Mouse (Mus musculus): ENCODE measurements around the gene Olfr312. TPM values are rescaled to one million over a fixed set of nuclear protein-coding genes. Genes with fewer than 3 reads are reported as not detected.

Gene Olfr312
- polyA plus RNA-seq, 1 experiment from 2014 or later, result not detected

DNA sequence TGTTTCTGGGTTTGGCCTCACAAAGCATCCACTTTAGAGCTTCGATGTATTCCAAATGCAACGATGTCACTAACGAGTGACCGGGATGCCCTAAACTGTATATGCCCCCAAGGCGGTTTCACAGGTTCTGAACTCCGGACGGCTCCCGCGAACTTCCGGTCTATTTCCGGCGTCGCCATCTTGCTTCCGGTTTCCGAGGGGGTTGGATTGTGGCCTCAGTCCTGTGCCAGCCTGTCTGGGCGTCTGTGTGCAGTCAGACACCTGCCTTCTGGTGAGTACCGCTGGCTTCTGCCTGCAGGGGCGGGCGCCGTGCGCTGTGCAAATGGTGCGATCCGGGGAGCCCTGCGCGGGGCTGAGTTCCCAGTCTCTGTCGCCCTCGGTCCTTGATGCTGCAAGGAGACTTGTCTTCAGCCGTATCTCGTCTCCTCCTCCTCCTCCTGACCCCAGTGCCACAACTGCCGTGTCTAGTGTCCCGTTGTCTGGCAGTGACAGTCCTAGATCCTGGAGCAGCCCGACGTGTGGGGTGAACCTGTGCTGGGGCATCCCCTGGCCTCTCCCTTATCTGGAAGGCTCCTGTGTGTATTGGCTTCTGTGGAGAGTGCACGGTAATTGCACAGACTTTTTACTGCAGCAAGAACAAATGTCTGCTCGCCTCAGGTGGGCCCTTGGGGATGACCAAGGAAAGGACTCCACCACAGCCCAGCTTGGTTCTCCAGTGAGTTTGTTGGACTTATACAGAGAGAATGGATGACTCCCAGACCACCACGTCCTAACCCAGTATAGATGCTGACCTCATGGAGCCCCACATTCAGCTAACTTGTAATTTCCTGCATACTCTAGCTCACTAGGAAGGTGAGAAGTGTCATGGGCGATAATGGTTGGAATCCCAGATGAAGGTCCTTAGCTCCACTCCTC lies 38.3 kb downstream of the Olfr312 start, which contains the start of gene 2810021J22Rik:
Gene 2810021J22Rik (plus strand): TSS at position 178 of the 915 bp plus-strand sequence.
- Histone ChIP-seq H3K27ac (replicated peaks) (peak within 1 kb of the TSS; percentile 83), H3K4me2 (replicated peaks) (peak within 1 kb of the TSS; percentile 66), H3K4me1 (peaks cover 13% of the 10 kb centered on the region), H3K9ac (replicated peaks) (peak within 1 kb of the TSS; percentile 87), H3K27me3 (no peaks in the 10 kb centered on the region), H3K4me3 (peak within 1 kb of the TSS; percentile 81), H3K9me3 (no peaks in the 10 kb centered on the region), H3K36me3 (peaks cover 15% of the 10 kb centered on the region; the same call in 1 of the 2 replicates)
- 7% methylated on average over 37 of the region's 37 CpGs for WGBS
- peak; percentile 88 for ATAC-seq (ENCODE audit: low FRiP score, low read depth)

DNA sequence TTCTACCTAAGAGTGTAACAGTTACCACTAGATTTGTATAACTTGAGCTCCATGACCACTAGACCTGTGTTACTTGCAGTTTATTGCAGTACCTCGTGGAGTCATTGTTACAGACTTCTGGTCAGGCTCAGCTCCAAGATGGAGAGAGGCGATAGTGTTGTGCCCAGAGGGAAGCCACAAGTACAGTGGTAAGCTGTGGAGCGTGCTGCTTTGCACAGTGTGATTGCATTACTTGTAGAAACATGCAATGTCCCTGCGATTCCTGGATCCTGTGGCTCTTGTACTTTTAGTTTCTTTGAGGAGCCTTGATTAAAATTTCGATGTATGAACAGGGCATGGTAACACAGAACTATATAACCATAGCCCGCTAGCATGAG lies 38.9 kb downstream of the Olfr312 start:
- Histone ChIP-seq H3K9me3 (no peaks in the 10 kb centered on the region), H3K36me3 (peaks cover 15% of the 10 kb centered on the region; the same call in 1 of the 2 replicates), H3K4me3 (peak overlapping the region; percentile 81), H3K4me2 (replicated peaks) (peak overlapping the region; percentile 66), H3K4me1 (peaks cover 13% of the 10 kb centered on the region), H3K27ac (replicated peaks) (no peak overlapping the region; the same call in 1 of the 2 replicates), H3K9ac (replicated peaks) (peak overlapping the region; percentile 87; the same call in 1 of the 2 replicates), H3K27me3 (no peaks in the 10 kb centered on the region)
- no peak for ATAC-seq (ENCODE audit: low FRiP score, low read depth)
- 86% methylated on average over 6 of the region's 6 CpGs for WGBS

DNA sequence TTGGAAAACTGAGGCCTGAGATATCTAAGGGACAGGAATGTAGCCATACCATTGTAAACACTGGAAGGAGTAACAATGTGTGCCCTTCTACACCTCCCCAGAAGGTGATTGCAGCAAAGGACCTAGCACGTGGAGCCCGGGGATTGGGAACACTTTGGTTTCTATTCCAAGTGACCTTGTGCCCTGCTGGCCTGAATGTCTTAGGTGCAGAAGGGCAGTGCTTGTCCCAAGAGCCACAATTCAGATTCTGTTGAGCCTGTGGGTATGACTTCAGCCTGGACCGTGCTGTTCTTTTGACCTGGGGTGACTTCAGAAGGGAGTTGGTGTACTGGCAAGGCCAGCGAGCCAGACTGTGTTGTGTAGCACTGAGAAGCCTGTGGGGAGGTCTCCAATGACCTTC lies 41.9 kb downstream of the Olfr312 start:
- Histone ChIP-seq H3K27ac (replicated peaks) (no peak overlapping the region), H3K36me3 (peaks cover 18% of the 10 kb centered on the region; the same call in 1 of the 2 replicates), H3K4me1 (peaks cover 13% of the 10 kb centered on the region), H3K27me3 (no peaks in the 10 kb centered on the region), H3K9ac (replicated peaks) (no peak overlapping the region), H3K4me3 (no peak overlapping the region), H3K9me3 (no peaks in the 10 kb centered on the region), H3K4me2 (replicated peaks) (no peak overlapping the region)
- WGBS, result 92% methylated on average over 4 of the region's 4 CpGs
- no peak for ATAC-seq (ENCODE audit: low FRiP score, low read depth)

DNA sequence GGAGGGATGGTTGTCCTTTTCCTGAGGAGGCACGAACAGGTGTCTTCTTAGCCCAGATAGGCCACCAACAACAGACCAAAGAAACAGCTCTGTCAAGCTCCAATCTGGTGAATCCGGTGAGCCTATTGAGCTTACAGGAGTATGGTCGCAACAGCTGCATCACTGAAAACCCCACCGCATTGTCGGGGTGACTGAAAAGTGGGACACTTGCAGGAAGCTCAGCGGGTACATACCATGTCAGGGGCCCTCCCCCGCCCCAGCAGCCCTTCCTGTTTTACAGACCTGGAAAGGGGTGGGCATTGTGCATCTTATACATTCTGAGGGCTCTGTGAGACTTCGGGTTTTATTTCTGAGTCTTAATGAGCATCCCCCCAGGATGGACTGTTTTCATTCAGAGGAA lies 54.7 kb downstream of the Olfr312 start:
- Histone ChIP-seq H3K36me3 (peaks cover 47% of the 10 kb centered on the region), H3K27ac (replicated peaks) (no peak overlapping the region), H3K27me3 (no peaks in the 10 kb centered on the region), H3K4me1 (no peaks in the 10 kb centered on the region), H3K9ac (replicated peaks) (no peak overlapping the region), H3K4me3 (no peak overlapping the region), H3K9me3 (no peaks in the 10 kb centered on the region), H3K4me2 (replicated peaks) (no peak overlapping the region)
- WGBS, result 90% methylated on average over 8 of the region's 8 CpGs
- no peak for ATAC-seq (ENCODE audit: low FRiP score, low read depth)

Other genes starting within 250 kb of the Olfr312 start
- gene Olfr324, start 234.1 kb upstream of the Olfr312 start, polyA plus RNA-seq (2016; fragmentation: Nextera tagmentation; extraction: Ambion mirVana), result not detected in 2 replicates
- gene 2210407C18Rik, start 213.2 kb upstream of the Olfr312 start, polyA plus RNA-seq (2016; fragmentation: Nextera tagmentation; extraction: Ambion mirVana), result not detected in 2 replicates
- gene Olfr323, start 198.7 kb upstream of the Olfr312 start, polyA plus RNA-seq (2016; fragmentation: Nextera tagmentation; extraction: Ambion mirVana), result not detected in 2 replicates
- gene Trim58, start 188.8 kb upstream of the Olfr312 start, polyA plus RNA-seq (2016; fragmentation: Nextera tagmentation; extraction: Ambion mirVana), result 0.13 and 0.28 TPM in 2 replicates
- gene Olfr322, start 170.5 kb upstream of the Olfr312 start, polyA plus RNA-seq (2016; fragmentation: Nextera tagmentation; extraction: Ambion mirVana), result not detected in 2 replicates
- not detected in 2 replicates for gene Olfr320, start 148.1 kb upstream of the Olfr312 start, polyA plus RNA-seq (2016; fragmentation: Nextera tagmentation; extraction: Ambion mirVana)
- not detected in 2 replicates for gene Olfr319, start 130.1 kb upstream of the Olfr312 start, polyA plus RNA-seq (2016; fragmentation: Nextera tagmentation; extraction: Ambion mirVana)
- gene Olfr318, start 105.2 kb upstream of the Olfr312 start, polyA plus RNA-seq (2016; fragmentation: Nextera tagmentation; extraction: Ambion mirVana), result not detected in 2 replicates
- not detected in 2 replicates for gene Olfr317, start 90.0 kb upstream of the Olfr312 start, polyA plus RNA-seq (2016; fragmentation: Nextera tagmentation; extraction: Ambion mirVana)
- not detected in 2 replicates for gene Olfr316, start 76.5 kb upstream of the Olfr312 start, polyA plus RNA-seq (2016; fragmentation: Nextera tagmentation; extraction: Ambion mirVana)
- not detected in 2 replicates for gene Olfr315, start 56.0 kb upstream of the Olfr312 start, polyA plus RNA-seq (2016; fragmentation: Nextera tagmentation; extraction: Ambion mirVana)
- not detected in 2 replicates for gene Olfr314, start 46.3 kb upstream of the Olfr312 start, polyA plus RNA-seq (2016; fragmentation: Nextera tagmentation; extraction: Ambion mirVana)
- gene Fam183b, start 27.3 kb upstream of the Olfr312 start, polyA plus RNA-seq (2016; fragmentation: Nextera tagmentation; extraction: Ambion mirVana), result 2.0 and 2.1 TPM in 2 replicates
- gene Olfr313, start 14.2 kb upstream of the Olfr312 start, polyA plus RNA-seq (2016; fragmentation: Nextera tagmentation; extraction: Ambion mirVana), result not detected in 2 replicates
- gene Olfr311, start 10.0 kb downstream of the Olfr312 start, polyA plus RNA-seq (2016; fragmentation: Nextera tagmentation; extraction: Ambion mirVana), result not detected in 2 replicates
- 17.7 and 19.9 TPM in 2 replicates for gene Gm12258, start 17.9 kb downstream of the Olfr312 start, polyA plus RNA-seq (2016; fragmentation: Nextera tagmentation; extraction: Ambion mirVana)
- gene 2810021J22Rik, start 38.0 kb downstream of the Olfr312 start, polyA plus RNA-seq (2016; fragmentation: Nextera tagmentation; extraction: Ambion mirVana), result 10.2 and 13.7 TPM in 2 replicates
- gene Zfp39, start 75.0 kb downstream of the Olfr312 start, polyA plus RNA-seq (2016; fragmentation: Nextera tagmentation; extraction: Ambion mirVana), result 5.3 and 5.5 TPM in 2 replicates
- gene Btnl10, start 88.7 kb downstream of the Olfr312 start, polyA plus RNA-seq (2016; fragmentation: Nextera tagmentation; extraction: Ambion mirVana), result not detected in 2 replicates
- 437 and 465 TPM in 2 replicates for gene Rnf187, start 109.7 kb downstream of the Olfr312 start, polyA plus RNA-seq (2016; fragmentation: Nextera tagmentation; extraction: Ambion mirVana)
- 177 and 223 TPM in 2 replicates for gene Hist3h2ba, start 119.7 kb downstream of the Olfr312 start, polyA plus RNA-seq (2016; fragmentation: Nextera tagmentation; extraction: Ambion mirVana)
- 87.2 and 87.5 TPM in 2 replicates for gene Hist3h2a, start 125.4 kb downstream of the Olfr312 start, polyA plus RNA-seq (2016; fragmentation: Nextera tagmentation; extraction: Ambion mirVana)
- gene Trim17, start 125.4 kb downstream of the Olfr312 start, polyA plus RNA-seq (2016; fragmentation: Nextera tagmentation; extraction: Ambion mirVana), result 0.64 and 0.86 TPM in 2 replicates
- 19.9 and 20.5 TPM in 2 replicates for gene Trim11, start 148.9 kb downstream of the Olfr312 start, polyA plus RNA-seq (2016; fragmentation: Nextera tagmentation; extraction: Ambion mirVana)

Data from midbrain, embryonic 12.5 days (tissue).